ENCODE assay signal across 14 mouse cellular contexts in the genomic region with DNA sequence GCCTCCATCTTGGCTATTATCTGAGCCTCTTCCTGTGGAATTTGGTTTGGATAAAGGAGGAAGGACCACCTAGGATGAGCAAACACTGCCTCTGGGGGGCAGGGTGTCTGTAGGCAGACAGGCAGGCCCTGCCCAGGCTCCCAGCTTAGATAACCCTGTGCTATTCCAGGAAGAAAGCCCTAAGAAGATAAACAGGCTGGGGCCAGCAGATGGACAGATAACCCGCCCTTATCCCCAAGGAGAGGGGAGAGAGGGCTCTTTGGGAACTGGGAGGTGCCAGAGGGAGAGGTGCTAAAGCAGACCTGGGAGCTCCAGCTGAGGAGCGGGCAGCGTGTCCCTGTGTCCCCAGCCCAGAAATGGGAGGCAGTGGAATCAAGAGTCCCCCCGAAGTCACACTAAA. TPM values are rescaled to one million over a fixed set of nuclear protein-coding genes. Genes with fewer than 3 reads are reported as not detected.
A peak's percentile ranks its signal among the peaks of the same experiment; 100 is the strongest.
DNase-seq lines count a peak whose midpoint lies in the region; ATAC-seq lines count a peak whose summit lies in the region.
"Had no signal": no experiment of that assay in that cellular context is flagged by ENCODE, and none has a peak within 500 bp of the region (broad histone marks: within the 10 kb centered on the region; RNA-seq: fewer than 3 reads in every experiment).

No protein-coding gene starts in this region.

- no peaks in the 10 kb centered on the region for H3K36me3 ChIP-seq in heart, embryonic 12.5 days
- no peaks in the 10 kb centered on the region for H3K36me3 ChIP-seq in liver, embryonic 12.5 days
- H3K36me3 ChIP-seq: embryonic facial prominence, embryonic 13.5 days; limb, embryonic 12.5 days; midbrain, embryonic 12.5 days; neural tube, embryonic 12.5 days had no signal

- no peak overlapping the region for H3K27ac ChIP-seq in heart, embryonic 12.5 days (ENCODE audit: poor library complexity, severe bottlenecking)
- peak overlapping the region; percentile 85 for H3K27ac ChIP-seq in liver, embryonic 12.5 days
- H3K27ac ChIP-seq: embryonic facial prominence, embryonic 13.5 days; limb, embryonic 12.5 days; midbrain, embryonic 12.5 days; neural tube, embryonic 12.5 days had no signal

- H3K9me3 ChIP-seq in heart, embryonic 12.5 days (replicated peaks) = no peaks in the 10 kb centered on the region
- H3K9me3 ChIP-seq in liver, embryonic 12.5 days (replicated peaks) = no peaks in the 10 kb centered on the region
- H3K9me3 ChIP-seq: embryonic facial prominence, embryonic 13.5 days; limb, embryonic 12.5 days; midbrain, embryonic 12.5 days; neural tube, embryonic 12.5 days had no signal

- WGBS in heart, embryonic 12.5 days = 23% methylated on average over 4 of the region's 4 CpGs
- WGBS in liver, embryonic 12.5 days (ENCODE audit: insufficient replicate concordance) = 21% methylated on average over 4 of the region's 4 CpGs

- no peak overlapping the region for H3K4me3 ChIP-seq in heart, embryonic 12.5 days
- 0 out of 2 replicates have a peak overlapping the region, but pooled peaks have one; percentile 2 for H3K4me3 ChIP-seq in liver, embryonic 12.5 days
- H3K4me3 ChIP-seq: embryonic facial prominence, embryonic 13.5 days; limb, embryonic 12.5 days; midbrain, embryonic 12.5 days; neural tube, embryonic 12.5 days had no signal

- no peaks in the 10 kb centered on the region for H3K27me3 ChIP-seq in heart, embryonic 12.5 days (replicated peaks)
- H3K27me3 ChIP-seq in liver, embryonic 12.5 days (replicated peaks) = no peaks in the 10 kb centered on the region
- H3K27me3 ChIP-seq: embryonic facial prominence, embryonic 13.5 days; limb, embryonic 12.5 days; midbrain, embryonic 12.5 days; neural tube, embryonic 12.5 days had no signal

- no peak for DNase-seq in heart, postnatal 36 days
- peak; percentile 80 for DNase-seq in c-Kit-positive CD71-positive TER-119-positive erythroid progenitor cells, embryonic 14.5 days (ENCODE audit: low spot score)
- peak; percentile 58 for DNase-seq in lung, postnatal 25 days (ENCODE audit: low spot score)
- DNase-seq in layer of hippocampus, postnatal 36 days = no peak
- DNase-seq in urinary bladder, postnatal 36 days (ENCODE audit: low spot score in 2 of 2) = no peak
- DNase-seq: cerebellum, adult 8-10 months; kidney, adult 11 months; thymus, postnatal 14 days had no signal

- H3K4me2 ChIP-seq in heart, embryonic 12.5 days = no peak overlapping the region
- peak overlapping the region; percentile 47 for H3K4me2 ChIP-seq in liver, embryonic 12.5 days
- H3K4me2 ChIP-seq: embryonic facial prominence, embryonic 13.5 days; limb, embryonic 12.5 days; midbrain, embryonic 12.5 days; neural tube, embryonic 12.5 days had no signal

- intact Hi-C loops in heart, postnatal 36 days (cut with DNase I) = no loop called here

- no peak overlapping the region for H3K9ac ChIP-seq in heart, embryonic 12.5 days
- H3K9ac ChIP-seq in liver, embryonic 12.5 days = peak overlapping the region; percentile 62
- H3K9ac ChIP-seq: embryonic facial prominence, embryonic 13.5 days; limb, embryonic 12.5 days; midbrain, embryonic 12.5 days; neural tube, embryonic 12.5 days had no signal

- H3K4me1 ChIP-seq in heart, embryonic 12.5 days (replicated peaks) = peaks cover 43% of the 10 kb centered on the region
- peaks cover 83% of the 10 kb centered on the region for H3K4me1 ChIP-seq in liver, embryonic 12.5 days
- H3K4me1 ChIP-seq: limb, embryonic 12.5 days; midbrain, embryonic 12.5 days; neural tube, embryonic 12.5 days had no signal

- peak; percentile 76 for ATAC-seq in heart, embryonic 12.5 days (ENCODE audit: insufficient number of reproducible peaks, low FRiP score)
- ATAC-seq in liver, embryonic 12.5 days = peak; percentile 88

RNA-seq across cellular contexts. Expression of a gene that starts 23.9 kb away (rescaled TPM):
- 27.9 and 29.2 TPM in 2 replicates for polyA plus RNA-seq in heart, embryonic 12.5 days (2016; fragmentation: Nextera tagmentation; extraction: Ambion mirVana)
- 10 to 100 TPM; 71.9 to 90.8 TPM for total RNA-seq in heart, postnatal 36 days (2021)
- polyA plus RNA-seq in liver, embryonic 12.5 days (2016; fragmentation: Nextera tagmentation; extraction: Ambion mirVana) = 23.0 and 24.5 TPM in 2 replicates
- total RNA-seq in layer of hippocampus, postnatal 36 days (2021) = 10 to 100 TPM; 13.2 to 14.7 TPM

Comparison
In these comparisons a context has a peak if more than half of its experiments do, and no peak if none do; other contexts are left out.
1. DNase-seq: peak in c-Kit-positive CD71-positive TER-119-positive erythroid progenitor cells, embryonic 14.5 days (single experiment) and lung, postnatal 25 days (single experiment); none in heart, postnatal 36 days (0 of 2), layer of hippocampus, postnatal 36 days (0 of 2) and urinary bladder, postnatal 36 days (0 of 2).
2. RNA of a gene that starts 23.9 kb away (total RNA-seq): 71.9 to 90.8 TPM in heart, postnatal 36 days; 13.2 to 14.7 TPM in layer of hippocampus, postnatal 36 days; every median in the first group is over 4 times any median in the second.